Mouse (Mus musculus) layer of hippocampus, postnatal 14 days (tissue): ENCODE measurements at regions not wholly inside any gene's neighbourhood (a gene's known extent, or its start where the extent isn't known, plus 50 kb on each side); places are given as distances from the start of the nearest gene placed in this dataset.

Source experiments
- microRNA-seq, 2 experiments: library from miRNA; unstranded; fragments of <30 nt; microRNA quantifications; one replicate each; pipeline ENCODE4 v1.2.0; 2021

Small RNAs in the stretch of these regions (microRNA-seq; reads per million reads assigned to microRNA genes)
- 0 reads per million in 2 experiments for gene Gm23659
